Mouse (Mus musculus) forebrain, embryonic 12.5 days (tissue): Measurements from ENCODE around the gene Mrap. TPM values are rescaled to one million over a fixed set of nuclear protein-coding genes. Genes with fewer than 3 reads are reported as not detected.

ENCODE experiments used
- ATAC-seq: fragments of 200-750 bp; cut with Nextera tagmentation; 2 replicates; pipeline ENCODE4 v1.8.0; 2017; ENCODE audit warnings: moderate TSS enrichment; ENCODE audit not compliant: low FRiP score
- H3K27ac ChIP-seq: fragments of 300-500 bp; sonication (generic); 2 replicates; pipeline ENCODE4 v1.5.1; 2016; ENCODE audit warnings: mild to moderate bottlenecking
- H3K27me3 ChIP-seq: fragments of 300-500 bp; sonication (generic); 2 replicates; pipeline ENCODE4 v1.6.1; 2016; ENCODE audit warnings: mild to moderate bottlenecking
- H3K36me3 ChIP-seq: fragments of 300-500 bp; sonication (generic); replicated peaks from 2 replicates; pipeline ENCODE4 v1.6.1; 2016; ENCODE audit warnings: mild to moderate bottlenecking
- H3K4me1 ChIP-seq: fragments of 300-500 bp; sonication (generic); 2 replicates; pipeline ENCODE4 v1.6.1; 2016
- H3K4me2 ChIP-seq: fragments of 300-500 bp; sonication (generic); 2 replicates; pipeline ENCODE4 v1.6.1; 2016; ENCODE audit warnings: mild to moderate bottlenecking, moderate library complexity
- H3K4me3 ChIP-seq: fragments of 300-500 bp; sonication (generic); replicated peaks from 2 replicates; pipeline ENCODE4 v1.5.1; 2016; ENCODE audit warnings: mild to moderate bottlenecking
- H3K9ac ChIP-seq: fragments of 300-500 bp; sonication (generic); 2 replicates; pipeline ENCODE4 v1.6.1; 2016; ENCODE audit warnings: mild to moderate bottlenecking
- H3K9me3 ChIP-seq: fragments of 300-500 bp; sonication (generic); 2 replicates; pipeline ENCODE4 v1.6.1; 2016
- WGBS: fragments of 180-500 bp; shearing (Covaris S2); methylation state at CpG from one replicate; pipeline ENCODE4 v1.1.7; 2016; 5-methylcytosine and 5-hydroxymethylcytosine counted together
- polyA plus RNA-seq: library from polyadenylated mRNA; unstranded; fragments of >200 nt; fragmentation: Nextera tagmentation; extraction: Ambion mirVana; gene quantifications from 2 replicates; pipeline ENCODE4 v1.2.1, GENCODE M21; 2016

The Mrap gene
- not detected in 2 replicates for polyA plus RNA-seq

- H3K27me3 ChIP-seq, result no peaks in the 10 kb centered on the region
- H3K9me3 ChIP-seq, result no peaks in the 10 kb centered on the region
- no peak within 1 kb of the TSS for H3K9ac ChIP-seq
- no peaks in the 10 kb centered on the region for H3K36me3 ChIP-seq
- no peak within 1 kb of the TSS for H3K27ac ChIP-seq
- no peak within 1 kb of the TSS for H3K4me2 ChIP-seq
- no peak for ATAC-seq
- H3K4me1 ChIP-seq, result no peaks in the 10 kb centered on the region
- H3K4me3 ChIP-seq, result no peak within 1 kb of the TSS
- 88% methylated on average over 26 of the region's 26 CpGs for WGBS
Measured at GRCm38 (mm10) chr16:90738092-90738956, at the start of gene Mrap. Gene Mrap, plus strand, starts transcription at chr16:90738207.

- ATAC-seq, result no peak
- no peak overlapping the region for H3K27ac ChIP-seq
- H3K36me3 ChIP-seq, result no peaks in the 10 kb centered on the region
- no peak overlapping the region for H3K4me2 ChIP-seq
- peaks cover 12% of the 10 kb centered on the region; the same call in 1 of the 2 replicates for H3K4me1 ChIP-seq
- no peak overlapping the region for H3K9ac ChIP-seq
- WGBS, result 77% methylated on average over 15 of the region's 15 CpGs
- no peaks in the 10 kb centered on the region for H3K9me3 ChIP-seq
- H3K27me3 ChIP-seq, result no peaks in the 10 kb centered on the region
- no peak overlapping the region for H3K4me3 ChIP-seq
Measured at GRCm38 (mm10) chr16:90692704-90693385, 45.2 kb upstream of the Mrap start.

GRCm38 (mm10) chr16:90693625-90694024 is 44.4 kb upstream of the Mrap start:
- Histone ChIP-seq H3K27me3 (no peaks in the 10 kb centered on the region), H3K9me3 (no peaks in the 10 kb centered on the region), H3K36me3 (no peaks in the 10 kb centered on the region), H3K4me3 (no peak overlapping the region), H3K4me1 (peaks cover 12% of the 10 kb centered on the region; the same call in 1 of the 2 replicates), H3K9ac (no peak overlapping the region), H3K27ac (no peak overlapping the region), H3K4me2 (no peak overlapping the region)
- no peak for ATAC-seq
- WGBS, result 94% methylated on average over 5 of the region's 5 CpGs

GRCm38 (mm10) chr16:90694719-90695118 is 43.3 kb upstream of the Mrap start:
- Histone ChIP-seq H3K27ac (no peak overlapping the region), H3K9ac (no peak overlapping the region), H3K4me1 (peaks cover 12% of the 10 kb centered on the region; the same call in 1 of the 2 replicates), H3K9me3 (no peaks in the 10 kb centered on the region), H3K4me3 (no peak overlapping the region), H3K27me3 (no peaks in the 10 kb centered on the region), H3K4me2 (no peak overlapping the region), H3K36me3 (no peaks in the 10 kb centered on the region)
- no peak for ATAC-seq
- 72% methylated on average over 9 of the region's 9 CpGs for WGBS

GRCm38 (mm10) chr16:90695121-90695520 is 42.9 kb upstream of the Mrap start:
- Histone ChIP-seq H3K4me2 (no peak overlapping the region), H3K9me3 (no peaks in the 10 kb centered on the region), H3K9ac (no peak overlapping the region), H3K27ac (no peak overlapping the region), H3K27me3 (no peaks in the 10 kb centered on the region), H3K36me3 (no peaks in the 10 kb centered on the region), H3K4me1 (peaks cover 12% of the 10 kb centered on the region; the same call in 1 of the 2 replicates), H3K4me3 (no peak overlapping the region)
- no peak for ATAC-seq
- WGBS, result 88% methylated on average over 10 of the region's 10 CpGs

- no peak overlapping the region for H3K27ac ChIP-seq
- peaks cover 12% of the 10 kb centered on the region; the same call in 1 of the 2 replicates for H3K4me1 ChIP-seq
- no peak overlapping the region for H3K4me3 ChIP-seq
- no peaks in the 10 kb centered on the region for H3K36me3 ChIP-seq
- 63% methylated on average over 9 of the region's 9 CpGs for WGBS
- no peaks in the 10 kb centered on the region for H3K9me3 ChIP-seq
- no peak overlapping the region for H3K4me2 ChIP-seq
- no peak overlapping the region for H3K9ac ChIP-seq
- ATAC-seq, result no peak
- no peaks in the 10 kb centered on the region for H3K27me3 ChIP-seq
Measured at GRCm38 (mm10) chr16:90696306-90696705, 41.7 kb upstream of the Mrap start.

GRCm38 (mm10) chr16:90699390-90699789 is 38.6 kb upstream of the Mrap start:
- H3K9me3 ChIP-seq, result no peaks in the 10 kb centered on the region
- no peak for ATAC-seq
- 87% methylated on average over 14 of the region's 14 CpGs for WGBS

GRCm38 (mm10) chr16:90701541-90701940 is 36.5 kb upstream of the Mrap start:
- H3K27ac ChIP-seq, result no peak overlapping the region
- H3K9ac ChIP-seq, result no peak overlapping the region
- no peaks in the 10 kb centered on the region for H3K36me3 ChIP-seq
- no peaks in the 10 kb centered on the region for H3K9me3 ChIP-seq
- no peak overlapping the region for H3K4me2 ChIP-seq
- no peaks in the 10 kb centered on the region for H3K27me3 ChIP-seq
- no peak overlapping the region for H3K4me3 ChIP-seq
- no peak for ATAC-seq
- 0 out of 2 replicates have a peak, but pooled peaks cover under 1% of the 10 kb centered on the region for H3K4me1 ChIP-seq
- 81% methylated on average over 2 of the region's 2 CpGs for WGBS

More at GRCm38 (mm10) chr16:90699390-90699789, 38.6 kb upstream of the Mrap start:
- Histone ChIP-seq H3K27ac (no peak overlapping the region), H3K9ac (no peak overlapping the region), H3K4me1 (peaks cover 8% of the 10 kb centered on the region; the same call in 1 of the 2 replicates), H3K36me3 (no peaks in the 10 kb centered on the region), H3K27me3 (no peaks in the 10 kb centered on the region), H3K4me3 (no peak overlapping the region), H3K4me2 (no peak overlapping the region)

- ATAC-seq, result no peak
- Histone ChIP-seq H3K4me1 (no peaks in the 10 kb centered on the region), H3K9ac (no peak overlapping the region), H3K4me3 (no peak overlapping the region), H3K36me3 (no peaks in the 10 kb centered on the region), H3K27me3 (no peaks in the 10 kb centered on the region), H3K27ac (no peak overlapping the region), H3K4me2 (no peak overlapping the region), H3K9me3 (no peaks in the 10 kb centered on the region)
- WGBS, result 43% methylated on average over 1 of the region's 1 CpGs
Measured at GRCm38 (mm10) chr16:90703646-90704045, 34.4 kb upstream of the Mrap start.

GRCm38 (mm10) chr16:90704161-90704825 is 33.7 kb upstream of the Mrap start:
- ATAC-seq, result no peak
- 85% methylated on average over 13 of the region's 13 CpGs for WGBS
- H3K27ac ChIP-seq, result no peak overlapping the region

GRCm38 (mm10) chr16:90706279-90706678 is 31.7 kb upstream of the Mrap start:
- H3K27me3 ChIP-seq, result no peaks in the 10 kb centered on the region; the same call in 1 of the 2 replicates
- no peaks in the 10 kb centered on the region for H3K36me3 ChIP-seq
- H3K4me3 ChIP-seq, result no peak overlapping the region
- H3K9me3 ChIP-seq, result no peaks in the 10 kb centered on the region
- ATAC-seq, result no peak
- 58% methylated on average over 3 of the region's 3 CpGs for WGBS
- H3K27ac ChIP-seq, result no peak overlapping the region
- H3K4me2 ChIP-seq, result no peak overlapping the region
- H3K9ac ChIP-seq, result no peak overlapping the region
- H3K4me1 ChIP-seq, result peaks cover 19% of the 10 kb centered on the region

More at GRCm38 (mm10) chr16:90704161-90704825, 33.7 kb upstream of the Mrap start:
- no peaks in the 10 kb centered on the region for H3K36me3 ChIP-seq
- H3K9ac ChIP-seq, result no peak overlapping the region
- H3K4me1 ChIP-seq, result peaks cover 4% of the 10 kb centered on the region; the same call in 1 of the 2 replicates
- H3K4me2 ChIP-seq, result no peak overlapping the region
- no peaks in the 10 kb centered on the region for H3K9me3 ChIP-seq
- no peaks in the 10 kb centered on the region for H3K27me3 ChIP-seq
- H3K4me3 ChIP-seq, result no peak overlapping the region
